Mouse (Mus musculus) heart, embryonic 10.5 days (tissue): ENCODE data around the gene Prune1. TPM values are rescaled to one million over a fixed set of nuclear protein-coding genes. Genes with fewer than 3 reads are reported as not detected.
"Not testable (repeated sequence)": the region's sequence is repeated elsewhere in the genome, so short reads cannot be mapped to it uniquely, and the experiment has no call there.

Source experiments
- DNase-seq: peaks from one replicate; pipeline ENCODE4 v3.0.0-alpha.2; 2017; ENCODE audit warnings: low spot score
- H3K27ac ChIP-seq: fragments of 300-500 bp; sonication (generic); 2 replicates; pipeline ENCODE4 v1.5.1; 2016; ENCODE audit warnings: mild to moderate bottlenecking
- H3K27me3 ChIP-seq: fragments of 300-500 bp; sonication (generic); 2 replicates; pipeline ENCODE4 v1.6.1; 2016; ENCODE audit warnings: mild to moderate bottlenecking; ENCODE audit not compliant: poor library complexity, insufficient read depth, severe bottlenecking
- H3K36me3 ChIP-seq: fragments of 300-500 bp; sonication (generic); 2 replicates; pipeline ENCODE4 v1.6.1; 2016; ENCODE audit warnings: mild to moderate bottlenecking, moderate library complexity
- H3K4me1 ChIP-seq: fragments of 300-500 bp; sonication (generic); 2 replicates; pipeline ENCODE4 v1.6.1; 2016; ENCODE audit warnings: mild to moderate bottlenecking
- H3K4me3 ChIP-seq: fragments of 300-500 bp; sonication (generic); 2 replicates; pipeline ENCODE4 v1.5.1; 2016; ENCODE audit warnings: mild to moderate bottlenecking, moderate library complexity
- H3K9me3 ChIP-seq: fragments of 300-500 bp; sonication (generic); 2 replicates; pipeline ENCODE4 v1.6.1; 2016; ENCODE audit warnings: mild to moderate bottlenecking, moderate library complexity
- WGBS: fragments of 180-500 bp; shearing (Covaris S2); methylation state at CpG from one replicate; pipeline ENCODE4 v1.1.7; 2016; 5-methylcytosine and 5-hydroxymethylcytosine counted together
- polyA plus RNA-seq: library from polyadenylated mRNA; unstranded; fragments of >200 nt; fragmentation: Nextera tagmentation; extraction: Ambion mirVana; gene quantifications from 2 replicates; pipeline ENCODE4 v1.2.1, GENCODE M21; 2016

The Prune1 gene
- polyA plus RNA-seq, 1 experiment from 2014 or later, result 30.7 TPM

- peak; percentile 94 for DNase-seq
- Histone ChIP-seq H3K27me3 (no peaks in the 10 kb centered on the region), H3K4me1 (peaks cover 50% of the 10 kb centered on the region), H3K9me3 (no peaks in the 10 kb centered on the region), H3K36me3 (peaks cover 46% of the 10 kb centered on the region), H3K27ac (peak within 1 kb of the TSS; percentile 96), H3K4me3 (peak within 1 kb of the TSS; percentile 80)
- under 1% methylated on average over 63 of the region's 64 CpGs for WGBS
Observed at GRCm38 (mm10) chr3:95228148-95228893, 53.6 kb downstream of the Prune1 start, which contains the start of gene Cdc42se1. TSS of gene Cdc42se1 (plus strand) at chr3:95228732.

- H3K4me3 ChIP-seq, result peak overlapping the region; percentile 80
- DNase-seq, result no peak
- WGBS, result 36% methylated on average over 1 of the region's 1 CpGs
- peaks cover 42% of the 10 kb centered on the region for H3K4me1 ChIP-seq
- H3K36me3 ChIP-seq, result peaks cover 46% of the 10 kb centered on the region
- H3K27me3 ChIP-seq, result no peaks in the 10 kb centered on the region
- peak overlapping the region; percentile 96 for H3K27ac ChIP-seq
- no peaks in the 10 kb centered on the region for H3K9me3 ChIP-seq
Observed at GRCm38 (mm10) chr3:95227214-95227613, 54.7 kb downstream of the Prune1 start.

GRCm38 (mm10) chr3:95224295-95224694 is 57.6 kb downstream of the Prune1 start:
- 35% methylated on average over 6 of the region's 6 CpGs for WGBS
- H3K27me3 ChIP-seq, result no peaks in the 10 kb centered on the region
- H3K36me3 ChIP-seq, result peaks cover 65% of the 10 kb centered on the region
- DNase-seq, result no peak
- H3K4me3 ChIP-seq, result no peak overlapping the region
- peaks cover 13% of the 10 kb centered on the region for H3K4me1 ChIP-seq
- H3K9me3 ChIP-seq, result no peaks in the 10 kb centered on the region
- H3K27ac ChIP-seq, result no peak overlapping the region

GRCm38 (mm10) chr3:95223041-95223440 is 58.8 kb downstream of the Prune1 start:
- WGBS, result 89% methylated on average over 2 of the region's 2 CpGs
- peaks cover 16% of the 10 kb centered on the region for H3K4me1 ChIP-seq
- no peaks in the 10 kb centered on the region for H3K9me3 ChIP-seq
- H3K36me3 ChIP-seq, result peaks cover 68% of the 10 kb centered on the region
- no peak overlapping the region for H3K27ac ChIP-seq
- DNase-seq, result no peak
- H3K4me3 ChIP-seq, result no peak overlapping the region
- H3K27me3 ChIP-seq, result no peaks in the 10 kb centered on the region

- Histone ChIP-seq H3K27me3 (no peaks in the 10 kb centered on the region), H3K4me3 (peak overlapping the region; percentile 86), H3K27ac (peak overlapping the region; percentile 99), H3K36me3 (peaks cover 61% of the 10 kb centered on the region), H3K9me3 (no peaks in the 10 kb centered on the region), H3K4me1 (peaks cover 12% of the 10 kb centered on the region; the same call in 1 of the 2 replicates)
- DNase-seq, result no peak
- 76% methylated on average over 6 of the region's 6 CpGs for WGBS
Observed at GRCm38 (mm10) chr3:95218466-95219137, 63.3 kb downstream of the Prune1 start.

GRCm38 (mm10) chr3:95217255-95218134 is 64.4 kb downstream of the Prune1 start, which contains the start of gene Gabpb2:
TSS of gene Gabpb2 (minus strand) at chr3:95217916.
- H3K36me3 ChIP-seq, result peaks cover 50% of the 10 kb centered on the region

GRCm38 (mm10) chr3:95216655-95217254 is 65.1 kb downstream of the Prune1 start:
- 28% methylated on average over 4 of the region's 4 CpGs for WGBS
- H3K27ac ChIP-seq, result peak overlapping the region; percentile 99
- no peaks in the 10 kb centered on the region for H3K9me3 ChIP-seq
- peak overlapping the region; percentile 86 for H3K4me3 ChIP-seq
- H3K4me1 ChIP-seq, result peaks cover 12% of the 10 kb centered on the region; the same call in 1 of the 2 replicates
- no peaks in the 10 kb centered on the region for H3K27me3 ChIP-seq
- H3K36me3 ChIP-seq, result peaks cover 47% of the 10 kb centered on the region
- no peak for DNase-seq

More at GRCm38 (mm10) chr3:95217255-95218134, 64.4 kb downstream of the Prune1 start, which contains the start of gene Gabpb2:
- under 1% methylated on average over 56 of the region's 56 CpGs for WGBS
- H3K27ac ChIP-seq, result peak within 1 kb of the TSS; percentile 99
- H3K4me1 ChIP-seq, result peaks cover 12% of the 10 kb centered on the region; the same call in 1 of the 2 replicates
- H3K9me3 ChIP-seq, result no peaks in the 10 kb centered on the region
- DNase-seq, result peak; percentile 98
- H3K4me3 ChIP-seq, result peak within 1 kb of the TSS; percentile 86
- H3K27me3 ChIP-seq, result no peaks in the 10 kb centered on the region

- no peak overlapping the region for H3K27ac ChIP-seq
- no peak for DNase-seq
- H3K27me3 ChIP-seq, result no peaks in the 10 kb centered on the region
- H3K9me3 ChIP-seq, result no peaks in the 10 kb centered on the region
- H3K4me1 ChIP-seq, result peaks cover 12% of the 10 kb centered on the region; the same call in 1 of the 2 replicates
- WGBS, result 91% methylated on average over 1 of the region's 1 CpGs
- no peak overlapping the region for H3K4me3 ChIP-seq
- H3K36me3 ChIP-seq, result peaks cover 44% of the 10 kb centered on the region
Observed at GRCm38 (mm10) chr3:95213609-95213975, 68.3 kb downstream of the Prune1 start.

- not testable (repeated sequence) for H3K27me3 ChIP-seq, DNase-seq, H3K9me3 ChIP-seq, H3K4me1 ChIP-seq, H3K4me3 ChIP-seq, H3K27ac ChIP-seq
- H3K36me3 ChIP-seq, result peaks cover 47% of the 10 kb centered on the region
- WGBS, result 88% methylated on average over 9 of the region's 10 CpGs
Observed at GRCm38 (mm10) chr3:95212889-95213608, 68.8 kb downstream of the Prune1 start.

- no peaks in the 10 kb centered on the region for H3K9me3 ChIP-seq
- no peak overlapping the region for H3K27ac ChIP-seq
- WGBS, result 89% methylated on average over 2 of the region's 2 CpGs
- no peaks in the 10 kb centered on the region for H3K27me3 ChIP-seq
- no peak overlapping the region for H3K4me3 ChIP-seq
- no peaks in the 10 kb centered on the region for H3K4me1 ChIP-seq
- peaks cover 65% of the 10 kb centered on the region for H3K36me3 ChIP-seq
- DNase-seq, result no peak
Observed at GRCm38 (mm10) chr3:95210585-95210984, 71.3 kb downstream of the Prune1 start.

- no peaks in the 10 kb centered on the region for H3K4me1 ChIP-seq
- 86% methylated on average over 4 of the region's 4 CpGs for WGBS
- H3K36me3 ChIP-seq, result peaks cover 77% of the 10 kb centered on the region
Observed at GRCm38 (mm10) chr3:95208286-95208685, 73.6 kb downstream of the Prune1 start.

GRCm38 (mm10) chr3:95203880-95204279 is 78.0 kb downstream of the Prune1 start:
- Histone ChIP-seq H3K4me1 (no peaks in the 10 kb centered on the region), H3K9me3 (no peaks in the 10 kb centered on the region), H3K27me3 (no peaks in the 10 kb centered on the region), H3K4me3 (no peak overlapping the region), H3K27ac (no peak overlapping the region), H3K36me3 (peaks cover 93% of the 10 kb centered on the region)
- WGBS, result 91% methylated on average over 6 of the region's 6 CpGs
- no peak for DNase-seq

More at GRCm38 (mm10) chr3:95208286-95208685, 73.6 kb downstream of the Prune1 start:
- DNase-seq, result no peak
- Histone ChIP-seq H3K9me3 (no peaks in the 10 kb centered on the region), H3K27me3 (no peaks in the 10 kb centered on the region), H3K27ac (no peak overlapping the region), H3K4me3 (no peak overlapping the region)
